Mouse (Mus musculus): Measurements from ENCODE around the gene Uap1l1. TPM values are rescaled to one million over a fixed set of nuclear protein-coding genes. Genes with fewer than 3 reads are reported as not detected.

Uap1l1 gene
- polyA plus RNA-seq, 1 experiment from 2014 or later, result 5.2 TPM

GRCm38 (mm10) chr2:25348162-25348561 lies 17.3 kb downstream of the Uap1l1 start:
- H3K27me3 ChIP-seq (ENCODE audit: control insufficient read depth, insufficient read depth, low read length), result no peaks in the 10 kb centered on the region
- no peak for ATAC-seq (replicated peaks; ENCODE audit: insufficient number of reproducible peaks, low FRiP score, low TSS enrichment, low read depth)
- H3K4me3 ChIP-seq (ENCODE audit: low read depth, low read length), result no peak overlapping the region
- H3K27ac ChIP-seq (replicated peaks; ENCODE audit: low read depth, low read length), result no peak overlapping the region
- no peak for DNase-seq (ENCODE audit: low spot score)
- H3K9ac ChIP-seq (replicated peaks; ENCODE audit: low read length), result no peak overlapping the region
- WGBS, result 98% methylated on average over 7 of the region's 7 CpGs
- no peaks in the 10 kb centered on the region for H3K9me3 ChIP-seq (replicated peaks; ENCODE audit: control insufficient read depth, low read length)
- H3K36me3 ChIP-seq (replicated peaks; ENCODE audit: control insufficient read depth, insufficient read depth, low read depth, low read length), result peaks cover 30% of the 10 kb centered on the region
- H3K4me1 ChIP-seq (ENCODE audit: control insufficient read depth, insufficient read depth, low read length), result no peaks in the 10 kb centered on the region
- H3K4me2 ChIP-seq (ENCODE audit: low read depth, low read length), result no peak overlapping the region

- H3K36me3 ChIP-seq (replicated peaks; ENCODE audit: control insufficient read depth, insufficient read depth, low read depth, low read length), result peaks cover 10% of the 10 kb centered on the region
- WGBS, result 97% methylated on average over 6 of the region's 6 CpGs
- H3K4me3 ChIP-seq (ENCODE audit: low read depth, low read length), result no peak overlapping the region
- H3K4me1 ChIP-seq (ENCODE audit: control insufficient read depth, insufficient read depth, low read length), result no peaks in the 10 kb centered on the region; the same call in none of the 2 replicates
- ATAC-seq (replicated peaks; ENCODE audit: insufficient number of reproducible peaks, low FRiP score, low TSS enrichment, low read depth), result no peak
- no peaks in the 10 kb centered on the region for H3K27me3 ChIP-seq (ENCODE audit: control insufficient read depth, insufficient read depth, low read length)
- H3K9ac ChIP-seq (replicated peaks; ENCODE audit: low read length), result no peak overlapping the region
- no peaks in the 10 kb centered on the region for H3K9me3 ChIP-seq (replicated peaks; ENCODE audit: control insufficient read depth, low read length)
- H3K4me2 ChIP-seq (ENCODE audit: low read depth, low read length), result no peak overlapping the region
- no peak for DNase-seq (ENCODE audit: low spot score)
- H3K27ac ChIP-seq (replicated peaks; ENCODE audit: low read depth, low read length), result no peak overlapping the region
Observed at GRCm38 (mm10) chr2:25338303-25338702, 27.2 kb downstream of the Uap1l1 start.

- peak overlapping the region; percentile 83; the same call in 1 of the 2 replicates for H3K4me2 ChIP-seq (ENCODE audit: low read depth, low read length)
- ATAC-seq (replicated peaks; ENCODE audit: insufficient number of reproducible peaks, low FRiP score, low TSS enrichment, low read depth) (no peak), DNase-seq (ENCODE audit: low spot score) (no peak)
- H3K4me3 ChIP-seq (ENCODE audit: low read depth, low read length), result peak overlapping the region; percentile 94
- H3K36me3 ChIP-seq (replicated peaks; ENCODE audit: control insufficient read depth, insufficient read depth, low read depth, low read length), result peaks cover 6% of the 10 kb centered on the region; the same call in 1 of the 2 replicates
- 84% methylated on average over 2 of the region's 2 CpGs for WGBS
- H3K9me3 ChIP-seq (replicated peaks; ENCODE audit: control insufficient read depth, low read length), result no peaks in the 10 kb centered on the region
- H3K9ac ChIP-seq (replicated peaks; ENCODE audit: low read length), result peak overlapping the region; percentile 83
- no peak overlapping the region for H3K27ac ChIP-seq (replicated peaks; ENCODE audit: low read depth, low read length)
- H3K27me3 ChIP-seq (ENCODE audit: control insufficient read depth, insufficient read depth, low read length), result no peaks in the 10 kb centered on the region
- no peaks in the 10 kb centered on the region; the same call in none of the 2 replicates for H3K4me1 ChIP-seq (ENCODE audit: control insufficient read depth, insufficient read depth, low read length)
Observed at GRCm38 (mm10) chr2:25333569-25333968, 31.9 kb downstream of the Uap1l1 start.

- peak; percentile 100 for DNase-seq (ENCODE audit: low spot score)
- under 1% methylated on average over 78 of the region's 78 CpGs for WGBS
- peak within 1 kb of the TSS; percentile 76 for H3K27ac ChIP-seq (replicated peaks; ENCODE audit: low read depth, low read length)
Observed at GRCm38 (mm10) chr2:25332286-25333160, 33.0 kb downstream of the Uap1l1 start, which contains the start of gene Man1b1. Man1b1 (plus strand) TSS chr2:25332338.

GRCm38 (mm10) chr2:25331470-25331869 lies 34.0 kb downstream of the Uap1l1 start:
- peaks cover 3% of the 10 kb centered on the region; the same call in 1 of the 2 replicates for H3K36me3 ChIP-seq (replicated peaks; ENCODE audit: control insufficient read depth, insufficient read depth, low read depth, low read length)
- H3K27ac ChIP-seq (replicated peaks; ENCODE audit: low read depth, low read length), result no peak overlapping the region
- no peak for ATAC-seq (replicated peaks; ENCODE audit: insufficient number of reproducible peaks, low FRiP score, low TSS enrichment, low read depth)

More at GRCm38 (mm10) chr2:25332286-25333160, 33.0 kb downstream of the Uap1l1 start, which contains the start of gene Man1b1:
- no peaks in the 10 kb centered on the region; the same call in none of the 2 replicates for H3K4me1 ChIP-seq (ENCODE audit: control insufficient read depth, insufficient read depth, low read length)
- no peaks in the 10 kb centered on the region for H3K9me3 ChIP-seq (replicated peaks; ENCODE audit: control insufficient read depth, low read length)
- peak; percentile 95 for ATAC-seq (replicated peaks; ENCODE audit: insufficient number of reproducible peaks, low FRiP score, low TSS enrichment, low read depth)
- H3K4me3 ChIP-seq (ENCODE audit: low read depth, low read length), result peak within 1 kb of the TSS; percentile 94
- H3K36me3 ChIP-seq (replicated peaks; ENCODE audit: control insufficient read depth, insufficient read depth, low read depth, low read length), result peaks cover 3% of the 10 kb centered on the region; the same call in 1 of the 2 replicates
- H3K9ac ChIP-seq (replicated peaks; ENCODE audit: low read length), result peak within 1 kb of the TSS; percentile 96
- H3K4me2 ChIP-seq (ENCODE audit: low read depth, low read length), result peak within 1 kb of the TSS; percentile 83
- no peaks in the 10 kb centered on the region for H3K27me3 ChIP-seq (ENCODE audit: control insufficient read depth, insufficient read depth, low read length)

GRCm38 (mm10) chr2:25328440-25328839 lies 37.0 kb downstream of the Uap1l1 start:
- ATAC-seq (replicated peaks; ENCODE audit: insufficient number of reproducible peaks, low FRiP score, low TSS enrichment, low read depth), result no peak
- Histone ChIP-seq H3K9me3 (replicated peaks; ENCODE audit: control insufficient read depth, low read length) (no peaks in the 10 kb centered on the region), H3K4me2 (ENCODE audit: low read depth, low read length) (no peak overlapping the region), H3K9ac (replicated peaks; ENCODE audit: low read length) (no peak overlapping the region), H3K27me3 (ENCODE audit: control insufficient read depth, insufficient read depth, low read length) (no peaks in the 10 kb centered on the region), H3K36me3 (replicated peaks; ENCODE audit: control insufficient read depth, insufficient read depth, low read depth, low read length) (no peaks in the 10 kb centered on the region), H3K4me3 (ENCODE audit: low read depth, low read length) (no peak overlapping the region), H3K4me1 (ENCODE audit: control insufficient read depth, insufficient read depth, low read length) (no peaks in the 10 kb centered on the region; the same call in none of the 2 replicates), H3K27ac (replicated peaks; ENCODE audit: low read depth, low read length) (no peak overlapping the region)
- DNase-seq (ENCODE audit: low spot score), result peak; percentile 33
- 41% methylated on average over 7 of the region's 7 CpGs for WGBS

More at GRCm38 (mm10) chr2:25331470-25331869, 34.0 kb downstream of the Uap1l1 start:
- 59% methylated on average over 9 of the region's 9 CpGs for WGBS
- peak overlapping the region; percentile 54 for H3K4me2 ChIP-seq (ENCODE audit: low read depth, low read length)
- H3K27me3 ChIP-seq (ENCODE audit: control insufficient read depth, insufficient read depth, low read length), result no peaks in the 10 kb centered on the region
- DNase-seq (ENCODE audit: low spot score), result no peak
- peak overlapping the region; percentile 96 for H3K9ac ChIP-seq (replicated peaks; ENCODE audit: low read length)
- peak overlapping the region; percentile 94 for H3K4me3 ChIP-seq (ENCODE audit: low read depth, low read length)
- H3K4me1 ChIP-seq (ENCODE audit: control insufficient read depth, insufficient read depth, low read length), result no peaks in the 10 kb centered on the region; the same call in none of the 2 replicates
- H3K9me3 ChIP-seq (replicated peaks; ENCODE audit: control insufficient read depth, low read length), result no peaks in the 10 kb centered on the region

GRCm38 (mm10) chr2:25326036-25326435 lies 39.4 kb downstream of the Uap1l1 start:
- H3K36me3 ChIP-seq (replicated peaks; ENCODE audit: control insufficient read depth, insufficient read depth, low read depth, low read length), result no peaks in the 10 kb centered on the region
- H3K9ac ChIP-seq (replicated peaks; ENCODE audit: low read length), result no peak overlapping the region
- DNase-seq (ENCODE audit: low spot score) (no peak), ATAC-seq (replicated peaks; ENCODE audit: insufficient number of reproducible peaks, low FRiP score, low TSS enrichment, low read depth) (no peak)
- no peaks in the 10 kb centered on the region for H3K27me3 ChIP-seq (ENCODE audit: control insufficient read depth, insufficient read depth, low read length)
- no peaks in the 10 kb centered on the region for H3K9me3 ChIP-seq (replicated peaks; ENCODE audit: control insufficient read depth, low read length)
- no peak overlapping the region for H3K4me3 ChIP-seq (ENCODE audit: low read depth, low read length)
- no peak overlapping the region for H3K4me2 ChIP-seq (ENCODE audit: low read depth, low read length)
- no peak overlapping the region for H3K27ac ChIP-seq (replicated peaks; ENCODE audit: low read depth, low read length)
- H3K4me1 ChIP-seq (ENCODE audit: control insufficient read depth, insufficient read depth, low read length), result no peaks in the 10 kb centered on the region
- WGBS, result 77% methylated on average over 2 of the region's 2 CpGs

GRCm38 (mm10) chr2:25320084-25320483 lies 45.4 kb downstream of the Uap1l1 start:
- H3K9ac ChIP-seq (replicated peaks; ENCODE audit: low read length), result no peak overlapping the region
- no peaks in the 10 kb centered on the region for H3K36me3 ChIP-seq (replicated peaks; ENCODE audit: control insufficient read depth, insufficient read depth, low read depth, low read length)
- H3K4me2 ChIP-seq (ENCODE audit: low read depth, low read length), result no peak overlapping the region
- no peaks in the 10 kb centered on the region for H3K9me3 ChIP-seq (replicated peaks; ENCODE audit: control insufficient read depth, low read length)
- H3K27me3 ChIP-seq (ENCODE audit: control insufficient read depth, insufficient read depth, low read length), result peaks cover 20% of the 10 kb centered on the region
- WGBS, result 38% methylated on average over 2 of the region's 2 CpGs
- H3K27ac ChIP-seq (replicated peaks; ENCODE audit: low read depth, low read length), result no peak overlapping the region
- ATAC-seq (replicated peaks; ENCODE audit: insufficient number of reproducible peaks, low FRiP score, low TSS enrichment, low read depth) (no peak), DNase-seq (ENCODE audit: low spot score) (no peak)
- H3K4me3 ChIP-seq (ENCODE audit: low read depth, low read length), result no peak overlapping the region
- H3K4me1 ChIP-seq (ENCODE audit: control insufficient read depth, insufficient read depth, low read length), result no peaks in the 10 kb centered on the region
